ENCODE assay signal across 8 mouse cellular contexts in the genomic region with DNA sequence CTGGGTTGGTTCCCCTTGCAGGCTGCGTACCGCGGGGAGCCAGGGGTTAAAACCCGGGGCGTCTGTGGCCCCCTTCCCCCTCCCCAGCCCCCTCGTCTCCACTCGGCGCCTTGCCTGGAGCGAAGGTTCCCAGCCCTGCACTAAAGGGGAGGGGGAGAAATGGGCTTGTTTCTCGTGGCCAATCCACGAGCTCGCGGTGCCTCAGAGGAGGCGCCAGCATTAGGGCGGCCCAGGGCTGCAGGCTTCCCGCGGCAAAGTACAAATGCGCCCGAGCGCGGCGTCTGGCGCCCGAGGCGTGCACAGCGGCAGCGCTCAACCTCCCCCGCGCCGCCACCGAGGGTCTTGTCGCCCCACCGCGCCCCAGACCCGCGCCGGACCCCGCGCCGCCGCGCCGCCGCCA. TPM values are rescaled to one million over a fixed set of nuclear protein-coding genes. Genes with fewer than 3 reads are reported as not detected.
DNase-seq lines count a peak whose midpoint lies in the region; ATAC-seq and TF ChIP-seq lines count a peak whose summit lies in the region.

Gene Chrdl2, plus strand, starts transcription at position 383 of the 400 bp plus-strand sequence.

- H3K9me3 ChIP-seq in E14TG2a.4 (ENCODE audit: low read length), result no peaks in the 10 kb centered on the region
- no peaks in the 10 kb centered on the region for H3K9me3 ChIP-seq in embryonic facial prominence, embryonic 13.5 days
- H3K9me3 ChIP-seq in hindbrain, embryonic 15.5 days, result no peaks in the 10 kb centered on the region
- H3K9me3 ChIP-seq in liver, embryonic 11.5 days (ENCODE audit: control insufficient read depth, low read length), result no peaks in the 10 kb centered on the region

- peak within 1 kb of the TSS; percentile 62 for H3K9ac ChIP-seq in embryonic facial prominence, embryonic 13.5 days
- H3K9ac ChIP-seq in hindbrain, embryonic 15.5 days, result peak within 1 kb of the TSS; percentile 40; the same call in 1 of the 2 replicates
- no peak within 1 kb of the TSS for H3K9ac ChIP-seq in liver, embryonic 11.5 days (ENCODE audit: low read depth, low read length)

- under 1% methylated on average over 37 of the region's 44 CpGs for WGBS in embryonic facial prominence, embryonic 13.5 days
- under 1% methylated on average over 44 of the region's 44 CpGs for WGBS in hindbrain, embryonic 15.5 days
- WGBS in liver, embryonic 11.5 days, result 1% methylated on average over 44 of the region's 44 CpGs

- H3K36me3 ChIP-seq in E14TG2a.4 (ENCODE audit: insufficient read depth, low read length), result no peaks in the 10 kb centered on the region
- H3K36me3 ChIP-seq in embryonic facial prominence, embryonic 13.5 days, result no peaks in the 10 kb centered on the region
- H3K36me3 ChIP-seq in hindbrain, embryonic 15.5 days, result no peaks in the 10 kb centered on the region
- H3K36me3 ChIP-seq in liver, embryonic 11.5 days (ENCODE audit: control insufficient read depth, insufficient read depth, low read length), result no peaks in the 10 kb centered on the region

- H3K4me1 ChIP-seq in E14TG2a.4 (replicated peaks; ENCODE audit: low read depth, low read length), result peaks cover 18% of the 10 kb centered on the region
- H3K4me1 ChIP-seq in embryonic facial prominence, embryonic 13.5 days, result peaks cover 9% of the 10 kb centered on the region
- H3K4me1 ChIP-seq in hindbrain, embryonic 15.5 days (replicated peaks), result peaks cover 7% of the 10 kb centered on the region
- no peaks in the 10 kb centered on the region for H3K4me1 ChIP-seq in liver, embryonic 11.5 days (replicated peaks; ENCODE audit: control insufficient read depth, insufficient read depth, low read length)

- H3K27ac ChIP-seq in embryonic facial prominence, embryonic 13.5 days, result no peak within 1 kb of the TSS
- no peak within 1 kb of the TSS for H3K27ac ChIP-seq in hindbrain, embryonic 15.5 days (replicated peaks)
- H3K27ac ChIP-seq in liver, embryonic 11.5 days (ENCODE audit: low read depth, low read length), result no peak within 1 kb of the TSS

- peaks cover 68% of the 10 kb centered on the region for H3K27me3 ChIP-seq in E14TG2a.4 (ENCODE audit: insufficient read depth, low read length)
- peaks cover 71% of the 10 kb centered on the region for H3K27me3 ChIP-seq in embryonic facial prominence, embryonic 13.5 days
- H3K27me3 ChIP-seq in hindbrain, embryonic 15.5 days, result peaks cover 46% of the 10 kb centered on the region
- peaks cover 58% of the 10 kb centered on the region for H3K27me3 ChIP-seq in liver, embryonic 11.5 days (replicated peaks; ENCODE audit: control insufficient read depth, insufficient read depth, low read length)

- no peak for TF ChIP-seq CTCF in E14TG2a.4 (conservative IDR thresholded peaks at IDR 0.05; ENCODE audit: low read length)

- DNase-seq in frontal cortex, postnatal 25 days (ENCODE audit: low spot score in 2 of 2), result no peak
- no peak for DNase-seq in liver, embryonic 11.5 days (ENCODE audit: low spot score)
- peak; percentile 66 to 68 for DNase-seq in right cerebral cortex, postnatal 10 days (ENCODE audit: low spot score in 2 of 2)
- no peak for DNase-seq in B cell, adult 2 months

- ATAC-seq in frontal cortex, adult (ENCODE audit: low TSS enrichment), result peak; percentile 69
- ATAC-seq in embryonic facial prominence, embryonic 13.5 days (ENCODE audit: insufficient number of reproducible peaks, insufficient read depth, low FRiP score, low TSS enrichment, low read depth), result 0 out of 2 replicates have a peak, but pooled peaks have one; percentile 71
- peak; percentile 86 for ATAC-seq in hindbrain, embryonic 15.5 days (ENCODE audit: low FRiP score, low read depth)
- no peak for ATAC-seq in liver, embryonic 11.5 days (replicated peaks; ENCODE audit: low FRiP score)

- peak within 1 kb of the TSS; percentile 75 for H3K4me3 ChIP-seq in E14TG2a.4 (replicated peaks; ENCODE audit: low read length)
- peak within 1 kb of the TSS; percentile 50 for H3K4me3 ChIP-seq in embryonic facial prominence, embryonic 13.5 days
- peak within 1 kb of the TSS; percentile 48 for H3K4me3 ChIP-seq in hindbrain, embryonic 15.5 days
- peak within 1 kb of the TSS; percentile 35 for H3K4me3 ChIP-seq in liver, embryonic 11.5 days (ENCODE audit: low read depth, low read length)

- peak within 1 kb of the TSS; percentile 89 for H3K4me2 ChIP-seq in embryonic facial prominence, embryonic 13.5 days
- H3K4me2 ChIP-seq in hindbrain, embryonic 15.5 days, result peak within 1 kb of the TSS; percentile 97
- peak within 1 kb of the TSS; percentile 62 for H3K4me2 ChIP-seq in liver, embryonic 11.5 days

RNA-seq across cellular contexts. Expression of gene Chrdl2, which starts in this region (rescaled TPM):
- polyA plus RNA-seq in embryonic facial prominence, embryonic 13.5 days (2015; fragmentation: Nextera tagmentation; extraction: Ambion mirVana), result 1.1 and 2.2 TPM in 2 replicates
- 0.71 and 1.3 TPM in 2 replicates for polyA plus RNA-seq in hindbrain, embryonic 15.5 days (2015; fragmentation: Nextera tagmentation; extraction: Ambion mirVana)
- 0.19 and 0.39 TPM in 2 replicates for polyA plus RNA-seq in liver, embryonic 11.5 days (2014; fragmentation: Nextera tagmentation; extraction: Ambion mirVana)

Comparison
In these comparisons a context has a peak if more than half of its experiments do, and no peak if none do; other contexts are left out.
1. DNase-seq: peak in right cerebral cortex, postnatal 10 days (2 of 2); none in frontal cortex, postnatal 25 days (0 of 2), liver, embryonic 11.5 days (single experiment) and B cell, adult 2 months (0 of 2).
2. Peak in every context shown above with its lines, with median percentiles within 50 percentile points of each other: H3K4me3 ChIP-seq and H3K4me2 ChIP-seq.